Mouse (Mus musculus): ENCODE measurements around the gene Ankar. TPM values are rescaled to one million over a fixed set of nuclear protein-coding genes. Genes with fewer than 3 reads are reported as not detected.

Ankar gene
- polyA plus RNA-seq, 1 experiment, result not detected

DNA sequence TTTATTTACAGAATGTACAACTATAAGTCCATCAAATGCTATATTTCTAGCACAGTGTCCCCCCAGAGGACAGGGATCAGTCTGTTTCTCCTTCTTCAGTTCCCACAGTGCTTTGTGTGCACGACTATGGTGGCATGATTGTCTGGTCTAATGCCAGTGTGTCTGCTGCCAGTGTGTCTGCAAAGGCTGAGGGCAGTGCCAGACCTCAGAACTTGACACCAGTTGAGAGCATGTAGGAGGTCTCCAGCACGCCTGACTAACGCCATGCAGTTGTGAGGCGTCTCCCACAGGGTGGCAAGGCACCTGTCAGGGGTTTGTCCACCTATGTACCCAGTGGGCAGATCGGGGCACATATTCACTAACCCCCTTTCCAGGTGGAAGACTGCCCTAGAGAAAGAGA lies 99.6 kb downstream of the Ankar start:
- Histone ChIP-seq H3K9me3 (ENCODE audit: control insufficient read depth, low read length) (no peaks in the 10 kb centered on the region), H3K4me3 (replicated peaks) (no peak overlapping the region), H3K36me3 (ENCODE audit: control insufficient read depth) (peaks cover 61% of the 10 kb centered on the region), H3K27me3 (ENCODE audit: control insufficient read depth) (no peaks in the 10 kb centered on the region), H3K4me1 (ENCODE audit: control insufficient read depth) (no peaks in the 10 kb centered on the region)
- TF ChIP-seq TAL1 (IDR thresholded peaks at IDR 0.05; ENCODE audit: low read length) (no peak), GATA1 (IDR thresholded peaks at IDR 0.05; ENCODE audit: low read length) (no peak)

DNA sequence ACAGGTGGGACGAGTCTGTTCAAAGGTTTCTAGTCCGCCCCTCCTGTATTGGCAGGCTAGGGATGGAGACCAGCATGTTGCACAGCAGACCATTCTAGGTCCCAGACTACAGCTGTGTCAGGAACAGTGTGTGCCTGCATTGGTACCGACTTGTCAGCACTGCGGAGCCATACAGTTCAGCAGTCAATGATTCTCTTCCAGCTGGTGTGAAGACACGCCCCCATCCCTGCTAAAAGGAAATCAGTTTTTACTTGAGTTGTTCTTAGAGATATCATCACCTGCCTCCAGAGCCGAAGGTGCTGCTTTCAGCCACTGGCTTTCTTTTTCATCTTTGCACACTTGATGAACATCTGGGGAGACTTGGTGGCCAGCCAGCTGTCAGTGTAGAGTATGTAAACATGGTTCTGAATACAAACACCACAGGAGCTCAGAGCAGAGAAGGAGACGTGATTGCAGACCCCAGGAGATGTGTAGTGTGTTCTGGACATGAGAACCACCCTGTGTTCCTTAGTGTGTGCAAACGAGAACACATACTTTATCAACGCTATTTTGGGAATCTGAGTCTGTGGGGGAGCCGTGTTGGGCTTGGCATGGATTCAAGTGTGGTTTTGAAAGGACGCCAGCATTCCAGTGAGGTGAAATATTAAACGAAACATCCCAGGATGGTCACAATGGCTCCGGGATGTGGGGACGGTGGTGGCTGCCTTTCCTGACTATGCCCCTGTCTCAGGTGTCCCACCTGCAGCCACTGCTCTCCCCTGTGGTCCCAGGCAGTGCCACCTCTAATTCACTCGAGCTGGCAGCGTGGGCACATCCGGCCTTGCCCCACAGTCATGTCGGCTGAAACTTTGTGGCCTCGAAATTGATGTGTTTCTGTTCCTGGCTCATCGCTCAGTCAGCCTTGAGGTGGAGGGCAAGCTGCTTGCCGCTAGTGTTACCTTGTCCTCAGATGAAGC lies 101.0 kb downstream of the Ankar start:
- no peaks in the 10 kb centered on the region for H3K27me3 ChIP-seq (ENCODE audit: control insufficient read depth)
- H3K4me1 ChIP-seq (ENCODE audit: control insufficient read depth), result no peaks in the 10 kb centered on the region
- H3K9me3 ChIP-seq (ENCODE audit: control insufficient read depth, low read length), result no peaks in the 10 kb centered on the region
- TF ChIP-seq TAL1 (IDR thresholded peaks at IDR 0.05; ENCODE audit: low read length) (no peak), GATA1 (IDR thresholded peaks at IDR 0.05; ENCODE audit: low read length) (no peak)
- no peak overlapping the region for H3K4me3 ChIP-seq (replicated peaks)
- peaks cover 65% of the 10 kb centered on the region for H3K36me3 ChIP-seq (ENCODE audit: control insufficient read depth)

DNA sequence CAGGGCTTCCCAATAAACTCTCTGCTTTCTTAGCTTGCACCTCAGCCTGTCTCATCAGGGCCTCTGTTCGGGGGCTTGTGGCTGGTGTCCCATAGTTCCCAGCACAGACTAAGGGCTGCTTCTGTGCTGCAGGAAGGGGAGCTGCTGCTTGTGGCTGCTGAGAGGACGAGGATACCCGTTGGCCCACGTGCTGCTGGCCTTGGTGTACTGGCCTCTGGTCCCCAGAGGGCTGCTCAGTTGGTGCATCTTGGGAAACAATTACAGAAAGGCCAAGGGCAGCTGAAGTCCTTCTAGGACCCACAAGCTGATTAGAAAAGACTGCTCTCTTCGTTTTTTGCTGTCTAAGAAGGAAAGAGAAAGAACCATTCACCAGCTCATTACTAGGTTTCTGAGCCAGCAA lies 104.1 kb downstream of the Ankar start:
- Histone ChIP-seq H3K4me1 (ENCODE audit: control insufficient read depth) (no peaks in the 10 kb centered on the region), H3K36me3 (ENCODE audit: control insufficient read depth) (peaks cover 78% of the 10 kb centered on the region), H3K4me3 (replicated peaks) (no peak overlapping the region), H3K9me3 (ENCODE audit: control insufficient read depth, low read length) (no peaks in the 10 kb centered on the region), H3K27me3 (ENCODE audit: control insufficient read depth) (no peaks in the 10 kb centered on the region)
- TF ChIP-seq GATA1 (IDR thresholded peaks at IDR 0.05; ENCODE audit: low read length) (no peak), TAL1 (IDR thresholded peaks at IDR 0.05; ENCODE audit: low read length) (no peak)

DNA sequence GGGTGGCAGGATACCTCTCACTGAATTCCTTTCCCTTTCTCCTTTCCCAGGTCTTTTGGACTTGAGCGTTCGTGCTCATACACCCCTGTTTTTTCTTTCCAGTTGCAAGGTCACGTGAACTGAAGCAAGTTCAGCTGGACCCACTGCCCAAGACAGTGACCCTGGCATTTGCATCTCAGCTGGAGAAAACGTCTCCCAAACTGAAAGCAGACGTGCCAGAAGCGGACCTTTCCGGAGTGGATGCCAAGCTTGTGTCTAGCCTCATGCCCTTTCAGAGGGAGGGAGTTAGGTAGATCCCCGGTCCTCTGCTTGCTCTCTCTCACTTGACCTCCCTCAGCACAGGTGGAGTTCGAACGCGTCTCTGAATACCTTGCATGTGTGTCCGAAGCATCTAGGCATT lies 104.7 kb downstream of the Ankar start:
- no peaks in the 10 kb centered on the region for H3K4me1 ChIP-seq (ENCODE audit: control insufficient read depth)
- no peaks in the 10 kb centered on the region for H3K27me3 ChIP-seq (ENCODE audit: control insufficient read depth)
- no peak overlapping the region for H3K4me3 ChIP-seq (replicated peaks)
- H3K9me3 ChIP-seq (ENCODE audit: control insufficient read depth, low read length), result no peaks in the 10 kb centered on the region
- peaks cover 78% of the 10 kb centered on the region for H3K36me3 ChIP-seq (ENCODE audit: control insufficient read depth)
- no peak for TF ChIP-seq TAL1 (IDR thresholded peaks at IDR 0.05; ENCODE audit: low read length)
- no peak for TF ChIP-seq GATA1 (IDR thresholded peaks at IDR 0.05; ENCODE audit: low read length)

DNA sequence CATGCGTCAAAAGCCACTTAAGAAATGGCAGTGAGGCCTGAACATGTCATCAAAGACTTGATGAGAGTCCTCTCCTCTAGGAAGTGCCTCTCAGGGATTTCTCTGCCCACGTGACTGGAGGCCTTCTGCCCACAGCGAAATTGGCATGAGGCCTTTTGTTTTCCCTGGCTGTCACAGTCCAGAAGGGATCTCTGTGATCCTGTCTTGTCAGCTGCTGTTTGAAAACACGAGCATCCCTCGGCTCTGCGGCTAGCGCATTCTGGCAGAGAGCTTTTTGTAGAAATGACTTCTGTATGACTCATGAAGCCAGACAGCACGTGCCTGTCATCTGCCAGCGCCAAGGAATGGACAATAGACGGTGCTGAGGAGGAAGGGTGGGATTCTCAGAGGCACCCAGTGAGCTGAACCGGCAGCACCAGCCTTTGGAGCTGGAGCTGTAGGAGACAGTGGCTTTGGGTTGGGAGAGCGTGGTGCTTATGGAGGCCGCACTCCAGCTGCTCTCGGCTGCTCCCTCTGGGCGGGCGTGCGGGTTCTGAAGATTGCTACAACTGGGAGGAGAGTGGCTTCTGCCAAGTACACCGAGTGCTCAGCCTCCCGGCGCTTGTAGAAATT lies 106.9 kb downstream of the Ankar start:
- H3K27me3 ChIP-seq (ENCODE audit: control insufficient read depth), result no peaks in the 10 kb centered on the region
- H3K4me1 ChIP-seq (ENCODE audit: control insufficient read depth), result no peaks in the 10 kb centered on the region
- H3K36me3 ChIP-seq (ENCODE audit: control insufficient read depth), result peaks cover 66% of the 10 kb centered on the region
- no peaks in the 10 kb centered on the region for H3K9me3 ChIP-seq (ENCODE audit: control insufficient read depth, low read length)
- H3K4me3 ChIP-seq (replicated peaks), result no peak overlapping the region
- TF ChIP-seq GATA1 (IDR thresholded peaks at IDR 0.05; ENCODE audit: low read length) (no peak), TAL1 (IDR thresholded peaks at IDR 0.05; ENCODE audit: low read length) (no peak)

Other genes with a start within 250 kb of the Ankar start
- not detected in 2 replicates for gene March4, start 163.6 kb downstream of the Ankar start, polyA plus RNA-seq (2012)
- gene Smarcal1, start 117.3 kb downstream of the Ankar start, polyA plus RNA-seq (2012), result 0.25 and 0.80 TPM in 2 replicates
- gene Rpl37a, start 10.7 kb upstream of the Ankar start, polyA plus RNA-seq (2012), result 20.1 and 25.7 TPM in 2 replicates
- 0.10 TPM in 1 of 2 replicates, not detected in the other for gene Igfbp2, start 123.9 kb upstream of the Ankar start, polyA plus RNA-seq (2012)
- not detected in 2 replicates for gene Igfbp5, start 174.3 kb upstream of the Ankar start, polyA plus RNA-seq (2012)

Measured in erythroblast, embryonic 14.5 days (primary cell).